Mouse (Mus musculus): Measurements from ENCODE around the gene Klrb1.
"Not testable (repeated sequence)": the region's sequence is repeated elsewhere in the genome, so short reads cannot be mapped to it uniquely, and the experiment has no call there.

Klrb1 gene

DNA sequence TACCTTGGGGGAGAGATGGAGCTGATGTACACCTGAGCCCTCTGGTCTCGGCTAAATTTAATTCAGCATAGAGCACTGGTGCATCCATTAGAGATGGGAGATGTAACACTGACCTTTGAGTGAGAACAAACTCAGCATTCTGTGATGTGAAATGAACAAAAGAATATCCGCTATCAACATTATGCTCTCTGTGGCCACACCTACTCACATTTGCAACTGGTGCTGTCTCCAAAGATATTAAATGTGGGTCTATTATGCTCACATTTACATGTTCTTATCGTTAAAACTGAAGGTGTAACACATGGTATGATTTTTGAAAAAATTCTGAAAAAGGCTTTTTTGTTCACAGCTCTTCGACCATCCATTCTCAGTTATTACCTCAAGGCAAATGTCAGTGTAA lies at the start of gene Klrb1:
Klrb1 (minus strand) TSS at position 101 of the 400 bp plus-strand sequence.
- no peak for DNase-seq (ENCODE audit: low spot score in 2 of 2)

GRCm38 (mm10) chr6:128769481-128770253 lies 46.8 kb upstream of the Klrb1 start:
- no peak for DNase-seq (ENCODE audit: low spot score in 2 of 2)

- no peak for DNase-seq (ENCODE audit: low spot score in 2 of 2)
Observed at GRCm38 (mm10) chr6:128768047-128768446, 45.2 kb upstream of the Klrb1 start.

- not testable (repeated sequence) for DNase-seq (ENCODE audit: low spot score in 2 of 2)
Observed at GRCm38 (mm10) chr6:128766486-128767254, 43.8 kb upstream of the Klrb1 start.

GRCm38 (mm10) chr6:128765211-128765610 lies 42.4 kb upstream of the Klrb1 start:
- no peak for DNase-seq (ENCODE audit: low spot score in 2 of 2)

- no peak for DNase-seq (ENCODE audit: low spot score in 2 of 2)
Observed at GRCm38 (mm10) chr6:128764598-128764997, 41.7 kb upstream of the Klrb1 start.

DNA sequence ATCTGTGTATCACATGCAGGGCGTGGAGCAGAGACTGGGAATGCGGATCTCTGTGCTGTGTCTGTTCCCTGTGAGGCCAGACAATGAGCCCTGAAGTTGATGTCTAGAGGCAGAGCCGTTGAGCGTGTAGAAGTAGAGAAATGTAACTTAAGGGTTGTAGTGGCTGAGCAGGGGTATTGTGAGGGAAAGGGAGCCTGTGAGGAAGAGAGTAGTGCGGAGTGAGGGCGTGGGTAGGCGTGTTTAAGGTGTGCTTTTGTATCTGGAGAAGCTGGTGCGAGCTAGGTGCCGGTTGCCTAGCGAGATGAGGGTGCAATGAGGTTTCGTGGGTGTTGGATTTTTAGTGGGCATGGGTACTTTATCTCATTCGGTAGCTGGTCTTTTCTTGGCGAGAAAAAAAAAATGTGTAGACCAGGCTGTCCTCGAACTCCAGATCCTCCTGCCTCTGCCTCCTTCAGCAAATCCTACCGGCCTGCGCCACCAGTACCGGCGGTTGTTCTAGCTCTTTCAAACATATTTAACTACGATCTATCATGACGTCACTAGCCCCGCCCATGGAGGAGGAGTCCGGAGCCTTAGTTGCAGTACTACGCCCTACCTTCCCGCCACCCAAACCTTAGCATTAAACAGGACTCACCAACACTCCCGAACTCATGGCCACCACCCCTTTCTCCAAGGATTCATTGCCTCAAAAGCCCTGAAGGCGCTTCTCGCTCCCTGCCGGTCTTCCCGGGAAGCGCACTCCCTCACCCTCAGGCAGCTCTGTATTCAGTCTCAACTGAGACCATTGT lies 41.1 kb upstream of the Klrb1 start:
- peak; percentile 88 to 95 for DNase-seq (ENCODE audit: low spot score in 2 of 2)

GRCm38 (mm10) chr6:128762892-128763670 lies 40.2 kb upstream of the Klrb1 start:
- not testable (repeated sequence) for DNase-seq (ENCODE audit: low spot score in 2 of 2)

- DNase-seq (ENCODE audit: low spot score in 2 of 2): no peak
Observed at GRCm38 (mm10) chr6:128761144-128761540, 38.3 kb upstream of the Klrb1 start.

DNA sequence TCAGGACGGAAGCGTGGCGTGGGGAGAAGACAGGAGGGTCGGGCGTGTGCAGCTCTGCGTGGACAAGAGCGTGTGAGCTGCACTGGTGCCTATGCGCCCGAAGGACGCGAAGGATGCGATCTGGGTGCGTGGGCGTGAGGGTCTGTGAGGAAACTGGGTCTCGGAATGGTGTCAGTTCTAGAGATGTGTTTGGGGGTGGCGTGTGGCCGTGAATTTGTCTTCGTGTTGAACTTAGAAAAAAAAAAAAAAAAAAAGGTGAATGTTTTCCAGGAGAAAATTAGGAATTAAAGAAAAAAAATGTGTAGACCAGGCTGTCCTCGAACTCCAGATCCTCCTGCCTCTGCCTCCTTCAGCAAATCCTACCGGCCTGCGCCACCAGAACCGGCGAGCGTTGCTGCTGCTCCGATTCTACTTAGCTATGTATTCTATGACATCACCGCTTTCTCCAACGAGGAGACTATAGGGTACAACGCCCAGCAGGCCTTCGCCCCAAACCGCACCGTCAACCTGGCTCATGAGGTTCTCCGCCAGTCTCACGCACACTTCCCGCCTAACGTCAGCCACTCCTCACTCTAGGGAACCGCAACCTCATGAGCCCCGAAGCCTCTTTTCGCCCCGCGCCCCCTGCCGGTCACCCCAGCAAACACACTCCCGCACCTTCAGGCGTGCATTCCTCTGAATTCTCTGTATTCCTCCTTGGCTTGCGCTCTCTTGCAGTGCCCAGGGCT lies 37.7 kb upstream of the Klrb1 start:
- DNase-seq (ENCODE audit: low spot score in 2 of 2): peak; percentile 92 to 93

DNA sequence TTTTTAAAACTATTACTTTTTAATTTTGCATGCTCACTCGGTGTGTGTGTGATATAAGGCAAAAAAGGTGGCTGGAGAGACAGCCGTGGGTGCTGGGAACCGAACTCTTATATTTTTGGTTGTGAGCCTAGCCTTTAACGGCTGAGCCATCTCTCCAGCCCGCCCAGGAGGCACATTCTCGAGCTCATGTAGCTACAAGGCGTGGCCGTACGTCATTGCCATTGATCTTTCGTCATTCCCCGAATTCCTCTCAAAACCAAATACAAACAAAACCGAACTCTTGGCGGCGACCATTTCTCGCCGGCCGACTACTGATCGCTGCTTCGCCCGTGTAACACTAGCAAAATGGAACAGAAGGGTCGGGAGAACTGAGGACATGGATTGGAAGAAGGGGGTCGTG lies 37.2 kb upstream of the Klrb1 start:
- peak; percentile 98 to 99 for DNase-seq (ENCODE audit: low spot score in 2 of 2)

DNA sequence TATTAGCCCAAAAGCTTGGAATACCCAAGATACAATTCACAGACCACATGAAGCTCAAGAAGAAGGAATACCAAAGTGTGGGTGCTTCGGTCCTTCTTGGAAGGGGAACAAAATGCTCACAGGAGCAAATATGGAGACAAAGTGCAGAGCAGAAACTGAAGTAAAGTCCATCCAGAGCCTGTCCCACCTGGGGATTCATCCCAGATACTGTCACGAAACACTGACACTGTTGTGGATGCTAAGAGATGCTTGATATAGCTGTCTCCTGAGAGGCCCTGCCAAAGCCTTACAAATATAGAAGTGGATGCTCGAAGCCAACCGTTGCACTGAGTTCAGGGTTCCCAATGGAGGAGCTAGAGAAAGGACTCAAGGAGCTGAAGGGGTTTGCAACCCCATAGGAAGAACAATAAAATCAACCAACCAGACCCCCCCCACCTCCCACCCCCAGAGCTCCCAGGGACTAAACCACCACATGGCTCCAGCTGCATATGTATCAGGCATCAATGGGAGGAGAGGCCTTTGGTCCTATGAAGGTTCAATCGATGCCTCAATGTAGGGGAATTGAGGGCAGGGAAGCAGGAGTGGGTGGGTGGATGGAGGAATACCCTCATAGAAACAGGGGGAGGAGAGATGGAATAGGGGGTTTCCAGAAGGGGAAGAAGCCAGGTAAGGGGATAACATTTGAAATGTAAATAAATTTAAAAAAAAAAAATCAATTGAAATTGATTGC lies 36.5 kb upstream of the Klrb1 start:
- DNase-seq (ENCODE audit: low spot score in 2 of 2): no peak

DNA sequence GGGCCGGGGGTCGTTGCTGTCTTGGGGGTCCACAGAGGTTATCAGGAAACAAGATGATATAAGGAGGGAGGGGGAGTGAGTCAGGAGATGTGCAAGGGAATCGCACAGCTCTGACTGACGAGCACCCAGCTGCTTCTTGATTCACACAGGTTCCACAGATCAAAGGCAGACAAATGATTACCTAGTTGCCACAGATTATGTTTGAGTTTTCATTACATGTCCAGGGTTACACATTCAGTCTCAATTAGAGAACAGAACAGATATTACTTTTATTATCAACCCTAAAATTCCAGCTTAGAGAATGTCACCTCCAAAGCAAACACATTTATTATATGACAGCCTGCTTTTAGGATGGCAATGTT lies 32.5 kb upstream of the Klrb1 start:
- not testable (repeated sequence) for DNase-seq (ENCODE audit: low spot score in 2 of 2)

- DNase-seq (ENCODE audit: low spot score in 2 of 2): not testable (repeated sequence)
Observed at GRCm38 (mm10) chr6:128754748-128755401, 32.0 kb upstream of the Klrb1 start.

GRCm38 (mm10) chr6:128754265-128754664 lies 31.4 kb upstream of the Klrb1 start:
- not testable (repeated sequence) for DNase-seq (ENCODE audit: low spot score in 2 of 2)

GRCm38 (mm10) chr6:128753610-128754224 lies 30.9 kb upstream of the Klrb1 start:
- DNase-seq (ENCODE audit: low spot score in 2 of 2): peak; percentile 66 to 85

- DNase-seq (ENCODE audit: low spot score in 2 of 2): not testable (repeated sequence)
Observed at GRCm38 (mm10) chr6:128747006-128747405, 24.1 kb upstream of the Klrb1 start.

GRCm38 (mm10) chr6:128737445-128737844 lies 14.6 kb upstream of the Klrb1 start:
- no peak for DNase-seq (ENCODE audit: low spot score in 2 of 2)

- DNase-seq (ENCODE audit: low spot score in 2 of 2): no peak
Observed at GRCm38 (mm10) chr6:128736100-128736499, 13.2 kb upstream of the Klrb1 start.

Measured in frontal cortex, postnatal 25 days (tissue).